Mouse (Mus musculus) v-Abl transformed pro-B cells (cell line): ENCODE data around the gene Tmem117.

ENCODE experiments used
- in situ Hi-C, 2 experiments: fragments of 400-800 bp; cut with MboI; formaldehyde crosslinking; loops; one replicate each; pipeline ENCODE4 v1.15.1; 2025; ENCODE audit not compliant: unreplicated experiment in 2 of 2

The Tmem117 gene

GRCm38 (mm10) chr15:94732104-94732503, 103.1 kb downstream of the Tmem117 start:
- in situ Hi-C loops = no loop called here

- in situ Hi-C loops = no loop called here
These were observed 140.2 kb downstream of the Tmem117 start for GRCm38 (mm10) chr15:94769227-94769626.

GRCm38 (mm10) chr15:94770832-94771578, 142.0 kb downstream of the Tmem117 start:
- in situ Hi-C loops = no loop called here

GRCm38 (mm10) chr15:94771691-94772090, 142.7 kb downstream of the Tmem117 start:
- in situ Hi-C loops = no loop called here

- in situ Hi-C loops = no loop called here
These were observed 147.4 kb downstream of the Tmem117 start for GRCm38 (mm10) chr15:94776119-94777069.

GRCm38 (mm10) chr15:94781556-94781955, 152.5 kb downstream of the Tmem117 start:
- in situ Hi-C loops = no loop called here

GRCm38 (mm10) chr15:94793455-94793854, 164.4 kb downstream of the Tmem117 start:
- in situ Hi-C loops = no loop called here

- in situ Hi-C loops = no loop called here
These were observed 166.5 kb downstream of the Tmem117 start for GRCm38 (mm10) chr15:94795484-94795883.

- in situ Hi-C loops = no loop called here
These were observed 169.2 kb downstream of the Tmem117 start for GRCm38 (mm10) chr15:94798236-94798635.

- in situ Hi-C loops = no loop called here
These were observed 172.4 kb downstream of the Tmem117 start for GRCm38 (mm10) chr15:94801462-94801861.

- in situ Hi-C loops = no loop called here
These were observed 173.8 kb downstream of the Tmem117 start for GRCm38 (mm10) chr15:94802820-94803219.

GRCm38 (mm10) chr15:94803624-94804342, 174.8 kb downstream of the Tmem117 start:
- in situ Hi-C loops = no loop called here

GRCm38 (mm10) chr15:94806005-94806404, 177.0 kb downstream of the Tmem117 start:
- in situ Hi-C loops = no loop called here

- in situ Hi-C loops = no loop called here
These were observed 182.5 kb downstream of the Tmem117 start for GRCm38 (mm10) chr15:94811550-94811949.

- in situ Hi-C loops = no loop called here
These were observed 185.4 kb downstream of the Tmem117 start for GRCm38 (mm10) chr15:94814213-94815100.

- in situ Hi-C loops = no loop called here
These were observed 206.6 kb downstream of the Tmem117 start for GRCm38 (mm10) chr15:94835634-94836033.

GRCm38 (mm10) chr15:94838646-94839045, 209.6 kb downstream of the Tmem117 start:
- in situ Hi-C loops = no loop called here

GRCm38 (mm10) chr15:94847501-94847900, 218.5 kb downstream of the Tmem117 start:
- in situ Hi-C loops = no loop called here

GRCm38 (mm10) chr15:94859641-94860040, 230.6 kb downstream of the Tmem117 start:
- in situ Hi-C loops = no loop called here

GRCm38 (mm10) chr15:94861173-94861572, 232.1 kb downstream of the Tmem117 start:
- in situ Hi-C loops = no loop called here
